Mouse (Mus musculus) MEL (cell line): Measurements from ENCODE around the gene Pitx2. TPM values are rescaled to one million over a fixed set of nuclear protein-coding genes. Genes with fewer than 3 reads are reported as not detected.

Experiments
- DNase-seq: peaks from one replicate; pipeline ENCODE4 v3.0.0; 2011; ENCODE audit warnings: low read depth, low spot score
- H3K27ac ChIP-seq: 2 replicates; pipeline ENCODE4 v1.5.1; 2012; ENCODE audit warnings: low read depth, mild to moderate bottlenecking, control low read depth, low read length, moderate library complexity; ENCODE audit not compliant: control insufficient read depth
- H3K27me3 ChIP-seq, 2 experiments: fragments of 150-350 bp in 1 of 2; sonication (generic) in 1 of 2; 2 replicates each; pipeline ENCODE4 v1.6.1; 2012; ENCODE audit warnings: low read length in 2 of 2, mild to moderate bottlenecking in 2 of 2, improper control_type of control experiment in 1 of 2, moderate library complexity in 1 of 2; ENCODE audit not compliant: insufficient read depth in 2 of 2, control insufficient read depth in 1 of 2
- H3K36me3 ChIP-seq, 2 experiments: 2 replicates each; pipeline ENCODE4 v1.6.1; 2012 to 2014; ENCODE audit warnings: low read length in 2 of 2, improper control_type of control experiment in 1 of 2, inconsistent platforms in 1 of 2, mild to moderate bottlenecking in 1 of 2; ENCODE audit not compliant: insufficient read depth in 2 of 2, control insufficient read depth in 1 of 2
- H3K4me1 ChIP-seq, 2 experiments: fragments of 150-350 bp in 1 of 2; sonication (generic) in 1 of 2; 2 replicates each; pipeline ENCODE4 v1.6.1; 2012; ENCODE audit warnings: low read length in 2 of 2, improper control_type of control experiment in 1 of 2, mild to moderate bottlenecking in 1 of 2; ENCODE audit not compliant: insufficient read depth in 2 of 2, control insufficient read depth in 1 of 2
- H3K4me3 ChIP-seq, 2 experiments: fragments of 150-350 bp in 1 of 2; sonication (generic) in 1 of 2; 2 replicates each; pipeline ENCODE4 v1.5.1; 2012; ENCODE audit warnings: low read depth in 2 of 2, low read length in 2 of 2, mild to moderate bottlenecking in 2 of 2, moderate library complexity in 2 of 2, control low read depth in 1 of 2, improper control_type of control experiment in 1 of 2; ENCODE audit not compliant: control insufficient read depth in 1 of 2, insufficient read depth in 1 of 2
- H3K79me2 ChIP-seq: 2 replicates; pipeline ENCODE4 v1.6.1; 2012; ENCODE audit warnings: mild to moderate bottlenecking, low read length, moderate library complexity; ENCODE audit not compliant: control insufficient read depth, poor library complexity, insufficient read depth
- H3K9ac ChIP-seq: 2 replicates; pipeline ENCODE4 v1.6.1; 2012; ENCODE audit warnings: low read depth, mild to moderate bottlenecking, control low read depth, low read length, moderate library complexity; ENCODE audit not compliant: control insufficient read depth, poor library complexity, severe bottlenecking
- H3K9me3 ChIP-seq: fragments of 150-350 bp; sonication (generic); replicated peaks from 2 replicates; pipeline ENCODE4 v1.6.1; 2012; ENCODE audit warnings: mild to moderate bottlenecking, low read length, improper control_type of control experiment, moderate library complexity; ENCODE audit not compliant: insufficient read depth
- BHLHE40 ChIP-seq: IDR thresholded peaks from 2 replicates; pipeline ENCODE4 v1.6.1; 2012; ENCODE audit warnings: low read depth, mild to moderate bottlenecking, inconsistent platforms, low read length, improper control_type of control experiment, borderline replicate concordance
- CHD1 ChIP-seq: IDR thresholded peaks from 2 replicates; pipeline ENCODE4 v1.6.1; 2012; ENCODE audit warnings: low read depth, mild to moderate bottlenecking, inconsistent platforms, low read length, improper control_type of control experiment
- CHD2 ChIP-seq: IDR thresholded peaks from 2 replicates; pipeline ENCODE4 v1.6.1; 2011; ENCODE audit warnings: low read length, improper control_type of control experiment
- ELF1 ChIP-seq: IDR thresholded peaks from 2 replicates; pipeline ENCODE4 v1.6.1; 2014; ENCODE audit warnings: low read depth, mild to moderate bottlenecking, inconsistent platforms, low read length, improper control_type of control experiment, moderate library complexity
- GABPA ChIP-seq: IDR thresholded peaks from 2 replicates; pipeline ENCODE4 v1.6.1; 2012; ENCODE audit warnings: low read depth, mild to moderate bottlenecking, inconsistent platforms, low read length, improper control_type of control experiment, moderate library complexity
- GATA1 ChIP-seq: IDR thresholded peaks from 2 replicates; pipeline ENCODE4 v1.6.1; 2011; ENCODE audit warnings: low read depth, low read length, improper control_type of control experiment
- HCFC1 ChIP-seq: IDR thresholded peaks from 2 replicates; pipeline ENCODE4 v1.6.1; 2012; ENCODE audit warnings: low read depth, mild to moderate bottlenecking, inconsistent platforms, low read length, improper control_type of control experiment, moderate library complexity
- KAT2A ChIP-seq: conservative IDR thresholded peaks from 2 replicates; pipeline ENCODE4 v1.6.1; 2012; ENCODE audit warnings: low read depth, low read length, improper control_type of control experiment, inconsistent platforms
- MAFK ChIP-seq: IDR thresholded peaks from 2 replicates; pipeline ENCODE4 v1.6.1; 2011; ENCODE audit warnings: low read depth, mild to moderate bottlenecking, low read length, improper control_type of control experiment, borderline replicate concordance
- MAX ChIP-seq: IDR thresholded peaks from 2 replicates; pipeline ENCODE4 v1.6.1; 2011; ENCODE audit warnings: low read length, improper control_type of control experiment
- MAZ ChIP-seq: IDR thresholded peaks from 2 replicates; pipeline ENCODE4 v1.6.1; 2012; ENCODE audit warnings: low read depth, mild to moderate bottlenecking, inconsistent platforms, low read length, improper control_type of control experiment
- MEF2A ChIP-seq: IDR thresholded peaks from 2 replicates; pipeline ENCODE4 v1.6.1; 2014; ENCODE audit warnings: low read depth, mild to moderate bottlenecking, inconsistent platforms, low read length, improper control_type of control experiment; ENCODE audit not compliant: poor library complexity, insufficient replicate concordance, severe bottlenecking; ENCODE audit errors: extremely low read depth
- MXI1 ChIP-seq: IDR thresholded peaks from 2 replicates; pipeline ENCODE4 v1.6.1; 2011; ENCODE audit warnings: mild to moderate bottlenecking, low read depth, low read length, improper control_type of control experiment
- MYB ChIP-seq: IDR thresholded peaks from 2 replicates; pipeline ENCODE4 v1.6.1; 2011; ENCODE audit warnings: mild to moderate bottlenecking, low read depth, low read length, improper control_type of control experiment
- NELFE ChIP-seq: IDR thresholded peaks from 2 replicates; pipeline ENCODE4 v1.6.1; 2011; ENCODE audit warnings: low read depth, low read length, improper control_type of control experiment
- NRF1 ChIP-seq: IDR thresholded peaks from 2 replicates; pipeline ENCODE4 v1.6.1; 2014; ENCODE audit warnings: low read depth, mild to moderate bottlenecking, inconsistent platforms, low read length, improper control_type of control experiment, moderate library complexity; ENCODE audit not compliant: poor library complexity, insufficient read depth, severe bottlenecking
- POLR2A ChIP-seq, 2 experiments: IDR thresholded peaks; 2 replicates each; pipeline ENCODE4 v1.6.1; 2011 to 2012; ENCODE audit warnings: low read length in 2 of 2, mild to moderate bottlenecking in 2 of 2, control low read depth in 1 of 2, improper control_type of control experiment in 1 of 2, low read depth in 1 of 2, moderate library complexity in 1 of 2; ENCODE audit not compliant: control insufficient read depth in 1 of 2, insufficient read depth in 1 of 2, poor library complexity in 1 of 2
- RCOR1 ChIP-seq: IDR thresholded peaks from 2 replicates; pipeline ENCODE4 v1.6.1; 2012; ENCODE audit warnings: low read depth, mild to moderate bottlenecking, inconsistent platforms, low read length, improper control_type of control experiment
- SIN3A ChIP-seq: IDR thresholded peaks from 2 replicates; pipeline ENCODE4 v1.6.1; 2012; ENCODE audit warnings: low read length, improper control_type of control experiment, inconsistent platforms
- TAL1 ChIP-seq: IDR thresholded peaks from 2 replicates; pipeline ENCODE4 v1.6.1; 2012; ENCODE audit warnings: mild to moderate bottlenecking, inconsistent platforms, low read length, moderate library complexity, mixed read lengths
- TBP ChIP-seq: IDR thresholded peaks from 2 replicates; pipeline ENCODE4 v1.8.0; 2011; ENCODE audit warnings: low read depth, low read length, improper control_type of control experiment
- TCF12 ChIP-seq: IDR thresholded peaks from 2 replicates; pipeline ENCODE4 v1.6.1; 2014; ENCODE audit warnings: low read depth, mild to moderate bottlenecking, inconsistent platforms, low read length, improper control_type of control experiment, moderate library complexity
- USF1 ChIP-seq: IDR thresholded peaks from 2 replicates; pipeline ENCODE4 v1.6.1; 2014; ENCODE audit warnings: low read depth, mild to moderate bottlenecking, inconsistent platforms, low read length, improper control_type of control experiment, moderate library complexity
- USF2 ChIP-seq, 2 experiments: IDR thresholded peaks; 2 replicates each; pipeline ENCODE4 v1.6.1; 2011 to 2012; ENCODE audit warnings: improper control_type of control experiment in 2 of 2, low read length in 2 of 2, borderline replicate concordance in 1 of 2, inconsistent platforms in 1 of 2, low read depth in 1 of 2, mild to moderate bottlenecking in 1 of 2; ENCODE audit not compliant: insufficient read depth in 1 of 2
- ZC3H11A ChIP-seq: IDR thresholded peaks from 2 replicates; pipeline ENCODE4 v1.6.1; 2012; ENCODE audit warnings: low read depth, mild to moderate bottlenecking, inconsistent platforms, low read length, improper control_type of control experiment
- ZKSCAN1 ChIP-seq: IDR thresholded peaks from 2 replicates; pipeline ENCODE4 v1.6.1; 2012; ENCODE audit warnings: low read depth, mild to moderate bottlenecking, inconsistent platforms, low read length, improper control_type of control experiment, moderate library complexity
- ZNF384 ChIP-seq: IDR thresholded peaks from 2 replicates; pipeline ENCODE4 v1.6.1; 2012; ENCODE audit warnings: low read depth, mild to moderate bottlenecking, inconsistent platforms, low read length, improper control_type of control experiment
- polyA plus RNA-seq, 2 experiments: library from polyadenylated mRNA; stranded (reverse) in 1 of 2; unstranded in 1 of 2; fragments of >175 nt in 1 of 2; fragments of >200 nt in 1 of 2; gene quantifications; 2 replicates each; pipeline versions ENCODE4 v1.2.1 to v1.2.4; 2012; ENCODE audit warnings: low replicate concordance in 2 of 2, low read depth in 1 of 2; ENCODE audit not compliant: insufficient read length in 2 of 2, insufficient read depth in 1 of 2, missing spikeins in 1 of 2
- total RNA-seq: library from RNA; depleted of rRNA; stranded (reverse); fragments of 300-350 nt; gene quantifications from 2 replicates; pipeline ENCODE4 v1.2.3, GENCODE M21; 2012

Pitx2 gene
- total and polyA plus RNA-seq, 3 experiments, result not detected

DNA sequence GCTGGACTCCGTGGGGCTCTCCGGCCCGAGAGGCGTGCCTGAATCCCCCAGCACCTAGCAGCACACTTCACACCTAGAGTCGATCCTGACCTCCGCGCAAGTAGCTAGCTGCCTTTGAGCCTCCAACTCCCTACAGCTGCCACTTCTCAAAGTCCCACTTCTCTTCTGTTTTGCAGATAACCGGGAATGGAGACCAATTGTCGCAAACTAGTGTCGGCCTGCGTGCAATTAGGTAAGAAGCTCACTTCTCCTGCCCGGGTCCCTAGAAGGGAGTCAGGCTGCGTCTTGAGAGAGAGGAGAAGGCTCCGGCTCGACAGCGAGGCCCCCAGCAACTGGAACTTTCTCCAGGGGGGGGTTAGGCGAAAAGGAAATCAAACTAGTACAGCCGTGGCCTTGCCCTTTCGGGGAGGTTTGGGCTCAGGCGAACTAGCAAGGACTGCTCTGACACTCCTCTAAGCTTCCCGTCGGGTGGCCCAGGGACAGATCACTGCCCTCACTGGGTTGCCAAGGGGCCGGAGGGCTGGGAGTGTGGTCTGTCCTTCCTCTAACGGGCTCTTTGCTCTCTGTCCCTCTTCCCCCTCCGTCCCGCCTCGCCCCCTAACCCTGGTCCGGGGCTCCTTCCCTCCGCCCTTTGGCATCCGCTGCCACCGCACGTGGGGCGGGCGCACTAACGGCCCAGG lies 4.2 kb downstream of the Pitx2 start:
- no peaks in the 10 kb centered on the region for H3K36me3 ChIP-seq
- no peak overlapping the region for H3K4me3 ChIP-seq
- no peak overlapping the region for H3K9ac ChIP-seq
- no peak overlapping the region for H3K27ac ChIP-seq
- H3K27me3 ChIP-seq, result no peaks in the 10 kb centered on the region
- H3K4me1 ChIP-seq, result no peaks in the 10 kb centered on the region
- H3K79me2 ChIP-seq, result no peaks in the 10 kb centered on the region
- no peak for DNase-seq
- TF ChIP-seq KAT2A (no peak), CHD1 (no peak), NELFE (no peak), ZKSCAN1 (no peak), MEF2A (no peak), MXI1 (no peak), MAX (no peak), MAZ (no peak), RCOR1 (no peak), MYB (no peak), MAFK (no peak), CHD2 (no peak), POLR2A (IDR thresholded peaks at IDR 0.05; ENCODE audit: control insufficient read depth in 1 of 2, insufficient read depth in 1 of 2, low read depth in 1 of 2, low read length in 2 of 2, poor library complexity in 1 of 2) (no peak), GABPA (no peak), TCF12 (no peak), NRF1 (no peak), TAL1 (no peak), SIN3A (no peak), HCFC1 (no peak)
- TF ChIP-seq, all 39 proteins: peak for 0
- no peaks in the 10 kb centered on the region for H3K9me3 ChIP-seq

DNA sequence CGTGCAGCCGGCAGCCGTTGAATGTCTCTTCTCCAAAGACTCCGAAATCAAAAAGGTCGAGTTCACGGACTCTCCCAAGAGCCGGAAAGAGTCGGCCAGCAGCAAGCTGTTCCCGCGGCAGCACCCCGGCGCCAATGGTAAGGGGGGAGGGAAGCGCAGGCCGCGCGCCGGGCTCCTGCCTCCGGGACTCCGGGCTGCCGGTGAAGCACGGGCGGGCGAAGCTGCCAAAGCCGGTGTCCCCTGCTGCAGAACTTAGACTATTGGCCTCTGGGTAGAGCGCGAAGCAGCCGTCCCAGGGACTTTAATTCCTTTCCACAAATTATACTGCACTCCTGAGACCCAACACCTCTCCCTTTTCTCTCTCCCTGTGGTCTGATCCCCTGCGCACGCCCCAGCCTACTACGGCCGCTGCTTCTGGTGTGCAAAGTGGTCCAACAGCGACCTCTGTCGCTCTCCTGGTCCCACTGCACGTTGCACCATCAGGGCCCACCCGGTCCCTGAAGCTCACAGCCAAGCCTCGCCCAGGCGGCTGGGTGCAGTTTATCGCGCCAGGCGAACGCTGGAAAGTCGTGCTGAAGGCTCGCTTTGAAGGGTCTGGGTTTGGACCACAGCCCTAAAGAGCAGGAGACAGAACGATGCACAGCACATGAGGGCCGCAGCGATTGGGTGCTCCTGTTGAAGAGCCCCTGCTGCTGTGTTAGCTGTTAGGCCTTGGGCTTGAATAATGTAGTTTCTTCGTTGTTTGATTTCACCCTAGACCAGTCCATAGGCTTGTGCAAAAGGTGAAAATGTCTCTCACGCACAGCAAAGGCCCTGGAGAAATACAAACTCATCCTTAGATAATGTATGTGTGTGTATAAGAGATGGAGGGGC lies 5.0 kb downstream of the Pitx2 start:
- no peaks in the 10 kb centered on the region for H3K27me3 ChIP-seq
- H3K79me2 ChIP-seq, result no peaks in the 10 kb centered on the region
- H3K36me3 ChIP-seq, result no peaks in the 10 kb centered on the region
- H3K4me3 ChIP-seq, result no peak overlapping the region
- no peak overlapping the region for H3K27ac ChIP-seq
- no peak for TF ChIP-seq TBP
- no peak for TF ChIP-seq ZNF384
- TF ChIP-seq ZKSCAN1, result no peak
- no peak for TF ChIP-seq CHD2
- no peak for TF ChIP-seq ELF1
- TF ChIP-seq GABPA, result no peak
- TF ChIP-seq GATA1, result no peak
- no peak for TF ChIP-seq USF2 (IDR thresholded peaks at IDR 0.05; ENCODE audit: borderline replicate concordance in 1 of 2, insufficient read depth in 1 of 2, low read depth in 1 of 2, low read length in 2 of 2)
- TF ChIP-seq MYB, result no peak
- TF ChIP-seq TAL1, result no peak
- no peak for TF ChIP-seq BHLHE40
- no peak for TF ChIP-seq MAFK
- no peak for TF ChIP-seq ZC3H11A
- no peak for TF ChIP-seq POLR2A (IDR thresholded peaks at IDR 0.05; ENCODE audit: control insufficient read depth in 1 of 2, insufficient read depth in 1 of 2, low read depth in 1 of 2, low read length in 2 of 2, poor library complexity in 1 of 2)
- no peak for TF ChIP-seq USF1
- no peak for TF ChIP-seq MXI1
- H3K4me1 ChIP-seq, result no peaks in the 10 kb centered on the region
- DNase-seq, result no peak
- no peaks in the 10 kb centered on the region for H3K9me3 ChIP-seq
- no peak overlapping the region for H3K9ac ChIP-seq
